Mouse (Mus musculus): ENCODE data around the gene Fxyd2. TPM values are rescaled to one million over a fixed set of nuclear protein-coding genes. Genes with fewer than 3 reads are reported as not detected.
A peak's percentile ranks its signal among the peaks of the same experiment; 100 is the strongest.

Fxyd2 gene
- polyA plus RNA-seq, 1 experiment from 2014 or later, result 8.0 TPM

DNA sequence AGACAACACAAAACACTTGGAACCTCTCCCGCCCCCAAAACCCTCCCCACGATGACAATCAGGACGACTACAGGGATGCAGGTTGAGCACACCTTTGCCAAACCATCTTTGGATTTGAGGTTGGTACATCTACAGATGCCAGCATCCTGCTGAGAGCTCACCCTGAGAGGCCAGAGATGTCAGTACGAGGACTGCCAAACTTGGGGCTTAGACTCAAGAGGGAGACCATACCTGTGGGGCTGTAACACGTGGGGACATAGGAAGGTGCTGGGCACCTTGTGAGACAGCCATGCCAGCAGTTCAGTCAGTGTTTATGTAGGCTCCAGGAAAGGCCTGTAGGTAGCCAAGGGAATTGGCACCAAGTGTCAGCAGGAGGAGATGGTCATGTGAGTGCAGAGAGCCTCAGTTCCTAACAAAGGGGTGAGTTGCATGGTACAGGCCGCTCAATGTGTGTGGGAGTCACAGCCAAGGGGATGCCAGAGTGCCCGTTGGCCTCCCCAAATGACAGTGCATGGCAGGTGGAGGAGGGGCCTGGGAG lies 23.4 kb downstream of the Fxyd2 start:
- H3K4me3 ChIP-seq (replicated peaks; ENCODE audit: low read depth, low read length), result no peak overlapping the region
- 76% methylated on average over 7 of the region's 7 CpGs for WGBS

DNA sequence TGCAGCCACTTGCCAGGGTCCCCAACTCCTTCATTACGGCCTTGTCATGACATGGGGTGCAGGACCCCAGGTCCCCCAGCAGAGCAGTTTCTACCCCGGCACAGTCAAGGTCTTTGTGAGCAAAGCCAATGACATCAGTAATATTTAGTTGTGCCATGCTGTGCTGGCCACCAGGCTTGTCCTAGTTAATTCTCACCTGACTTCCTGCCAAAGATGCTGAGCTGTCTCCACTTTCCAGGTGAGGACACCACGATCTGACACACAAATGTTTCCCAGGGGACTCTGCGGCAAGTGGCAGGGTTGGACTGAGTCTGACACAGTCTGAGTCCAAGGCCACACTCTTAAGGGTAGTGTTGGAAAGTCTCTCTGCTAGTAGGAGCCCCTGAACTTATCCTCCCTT lies 27.0 kb downstream of the Fxyd2 start, which contains the start of gene Dscaml1:
Dscaml1 (plus strand) TSS at position 173 of the 400 bp plus-strand sequence.
- H3K4me1 ChIP-seq (ENCODE audit: control insufficient read depth, insufficient read depth, low read length), result peaks cover 5% of the 10 kb centered on the region; the same call in 1 of the 2 replicates
- no peak within 1 kb of the TSS for H3K4me3 ChIP-seq (replicated peaks; ENCODE audit: low read depth, low read length)
- peaks cover 24% of the 10 kb centered on the region; the same call in 1 of the 2 replicates for H3K27me3 ChIP-seq (ENCODE audit: control insufficient read depth, insufficient read depth, low read length)
- H3K4me2 ChIP-seq (ENCODE audit: low read length), result no peak within 1 kb of the TSS
- WGBS, result 89% methylated on average over 4 of the region's 4 CpGs
- H3K9ac ChIP-seq (replicated peaks; ENCODE audit: low read length), result no peak within 1 kb of the TSS
- H3K27ac ChIP-seq (replicated peaks; ENCODE audit: low read depth, low read length), result no peak within 1 kb of the TSS
- DNase-seq (no peak), ATAC-seq (ENCODE audit: low FRiP score, low TSS enrichment) (no peak)
- H3K36me3 ChIP-seq (ENCODE audit: control insufficient read depth, insufficient read depth, low read length), result no peaks in the 10 kb centered on the region
- H3K9me3 ChIP-seq (ENCODE audit: control insufficient read depth, low read length), result no peaks in the 10 kb centered on the region

More for the DNA sequence above, 23.4 kb downstream of the Fxyd2 start:
- H3K4me1 ChIP-seq (ENCODE audit: control insufficient read depth, insufficient read depth, low read length), result no peaks in the 10 kb centered on the region
- no peak overlapping the region for H3K9ac ChIP-seq (replicated peaks; ENCODE audit: low read length)
- no peaks in the 10 kb centered on the region for H3K9me3 ChIP-seq (ENCODE audit: control insufficient read depth, low read length)
- DNase-seq (no peak), ATAC-seq (ENCODE audit: low FRiP score, low TSS enrichment) (no peak)
- no peak overlapping the region for H3K4me2 ChIP-seq (ENCODE audit: low read length)
- no peaks in the 10 kb centered on the region for H3K36me3 ChIP-seq (ENCODE audit: control insufficient read depth, insufficient read depth, low read length)
- H3K27me3 ChIP-seq (ENCODE audit: control insufficient read depth, insufficient read depth, low read length), result no peaks in the 10 kb centered on the region
- H3K27ac ChIP-seq (replicated peaks; ENCODE audit: low read depth, low read length), result no peak overlapping the region

DNA sequence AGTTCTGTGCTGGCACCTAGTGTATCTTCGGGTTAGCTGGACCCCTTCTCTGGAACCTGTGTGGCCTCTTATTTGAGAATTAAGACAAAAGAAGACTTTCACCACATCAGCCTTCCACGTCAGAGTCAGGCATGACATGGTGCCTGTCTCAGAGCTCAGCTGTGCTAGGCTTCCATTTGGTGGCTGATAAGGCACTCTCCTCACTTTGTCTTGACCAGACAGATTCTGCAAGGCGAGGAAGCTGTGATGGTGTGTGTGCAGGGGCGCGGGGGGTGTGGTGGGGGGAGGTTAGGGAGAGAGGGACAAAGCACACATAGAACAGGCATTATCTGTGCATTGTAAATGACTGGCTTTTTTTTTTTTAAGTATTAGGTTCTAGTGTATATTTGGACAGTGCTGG lies 29.9 kb downstream of the Fxyd2 start:
- ATAC-seq (ENCODE audit: low FRiP score, low TSS enrichment) (no peak), DNase-seq (no peak)
- Histone ChIP-seq H3K27me3 (ENCODE audit: control insufficient read depth, insufficient read depth, low read length) (peaks cover 29% of the 10 kb centered on the region; the same call in 1 of the 2 replicates), H3K9me3 (ENCODE audit: control insufficient read depth, low read length) (no peaks in the 10 kb centered on the region), H3K4me2 (ENCODE audit: low read length) (peak overlapping the region; percentile 79), H3K9ac (replicated peaks; ENCODE audit: low read length) (no peak overlapping the region), H3K4me1 (ENCODE audit: control insufficient read depth, insufficient read depth, low read length) (peaks cover 17% of the 10 kb centered on the region), H3K4me3 (replicated peaks; ENCODE audit: low read depth, low read length) (0 out of 2 replicates have a peak overlapping the region, but pooled peaks have one; percentile 61), H3K27ac (replicated peaks; ENCODE audit: low read depth, low read length) (no peak overlapping the region), H3K36me3 (ENCODE audit: control insufficient read depth, insufficient read depth, low read length) (no peaks in the 10 kb centered on the region)
- WGBS, result 26% methylated on average over 5 of the region's 5 CpGs

DNA sequence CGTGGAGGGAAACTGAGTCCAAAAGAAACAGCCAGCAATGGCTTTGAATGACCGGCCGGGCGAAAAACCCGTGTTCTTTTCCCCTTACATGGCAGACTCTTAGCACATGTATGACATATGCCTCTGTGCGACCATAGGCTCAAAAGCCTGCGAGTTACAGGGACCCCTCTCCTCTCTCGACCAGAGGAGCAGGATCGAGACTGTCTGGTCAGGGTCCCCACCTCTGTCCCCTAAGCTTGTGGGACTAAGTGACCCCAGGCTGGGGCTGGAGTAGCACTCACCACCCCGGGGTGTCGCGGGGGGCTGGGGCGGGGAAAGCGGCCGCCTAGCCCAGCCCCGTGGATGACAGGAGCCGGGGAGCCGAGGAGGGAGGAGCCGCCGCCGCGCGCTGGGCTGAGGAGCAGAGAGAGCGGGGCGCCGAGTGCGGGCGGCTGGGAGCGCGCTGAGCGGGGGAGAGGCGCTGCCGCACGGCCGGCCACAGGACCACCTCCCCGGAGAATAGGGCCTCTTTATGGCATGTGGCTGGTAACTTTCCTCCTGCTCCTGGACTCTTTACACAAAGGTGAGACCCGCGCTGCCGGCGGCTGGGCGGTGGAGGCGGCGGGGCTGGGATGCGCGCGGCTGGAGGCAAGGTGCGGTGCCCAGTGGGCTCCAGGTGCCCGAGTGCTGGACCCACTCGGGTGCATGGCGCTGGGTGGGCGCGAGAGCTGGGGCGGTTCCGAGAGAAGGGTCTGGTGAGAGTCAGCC lies 30.7 kb downstream of the Fxyd2 start:
- Histone ChIP-seq H3K9ac (replicated peaks; ENCODE audit: low read length) (peak overlapping the region; percentile 79), H3K4me2 (ENCODE audit: low read length) (peak overlapping the region; percentile 79), H3K9me3 (ENCODE audit: control insufficient read depth, low read length) (no peaks in the 10 kb centered on the region), H3K4me3 (replicated peaks; ENCODE audit: low read depth, low read length) (peak overlapping the region; percentile 61), H3K36me3 (ENCODE audit: control insufficient read depth, insufficient read depth, low read length) (no peaks in the 10 kb centered on the region), H3K27ac (replicated peaks; ENCODE audit: low read depth, low read length) (peak overlapping the region; percentile 84), H3K4me1 (ENCODE audit: control insufficient read depth, insufficient read depth, low read length) (peaks cover 24% of the 10 kb centered on the region), H3K27me3 (ENCODE audit: control insufficient read depth, insufficient read depth, low read length) (peaks cover 29% of the 10 kb centered on the region; the same call in 1 of the 2 replicates)
- 3% methylated on average over 46 of the region's 54 CpGs for WGBS
- ATAC-seq (ENCODE audit: low FRiP score, low TSS enrichment) (peak; percentile 56; the same call in 1 of the 2 replicates), DNase-seq (peak; percentile 75)

DNA sequence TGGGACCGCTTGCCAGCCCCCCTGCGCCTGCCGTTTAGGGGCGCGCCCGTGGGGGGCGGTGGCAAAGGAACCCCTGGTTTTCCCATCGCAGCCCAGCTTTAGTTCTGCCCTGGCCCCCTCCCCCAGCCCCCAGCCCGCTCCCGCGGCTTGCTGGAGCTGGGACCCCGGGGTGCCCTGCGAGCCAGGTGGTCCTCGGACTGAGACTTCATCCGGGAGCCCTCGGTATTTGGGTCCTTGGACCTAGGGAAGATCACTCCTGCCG lies 31.2 kb downstream of the Fxyd2 start:
- H3K4me1 ChIP-seq (ENCODE audit: control insufficient read depth, insufficient read depth, low read length), result peaks cover 27% of the 10 kb centered on the region
- peak overlapping the region; percentile 79 for H3K4me2 ChIP-seq (ENCODE audit: low read length)
- H3K36me3 ChIP-seq (ENCODE audit: control insufficient read depth, insufficient read depth, low read length), result no peaks in the 10 kb centered on the region
- no peaks in the 10 kb centered on the region for H3K9me3 ChIP-seq (ENCODE audit: control insufficient read depth, low read length)
- no peak for ATAC-seq (ENCODE audit: low FRiP score, low TSS enrichment)
- peak overlapping the region; percentile 79 for H3K9ac ChIP-seq (replicated peaks; ENCODE audit: low read length)
- H3K4me3 ChIP-seq (replicated peaks; ENCODE audit: low read depth, low read length), result peak overlapping the region; percentile 61
- 2% methylated on average over 16 of the region's 17 CpGs for WGBS
- no peak for DNase-seq
- peaks cover 29% of the 10 kb centered on the region; the same call in 1 of the 2 replicates for H3K27me3 ChIP-seq (ENCODE audit: control insufficient read depth, insufficient read depth, low read length)
- H3K27ac ChIP-seq (replicated peaks; ENCODE audit: low read depth, low read length), result peak overlapping the region; percentile 84

DNA sequence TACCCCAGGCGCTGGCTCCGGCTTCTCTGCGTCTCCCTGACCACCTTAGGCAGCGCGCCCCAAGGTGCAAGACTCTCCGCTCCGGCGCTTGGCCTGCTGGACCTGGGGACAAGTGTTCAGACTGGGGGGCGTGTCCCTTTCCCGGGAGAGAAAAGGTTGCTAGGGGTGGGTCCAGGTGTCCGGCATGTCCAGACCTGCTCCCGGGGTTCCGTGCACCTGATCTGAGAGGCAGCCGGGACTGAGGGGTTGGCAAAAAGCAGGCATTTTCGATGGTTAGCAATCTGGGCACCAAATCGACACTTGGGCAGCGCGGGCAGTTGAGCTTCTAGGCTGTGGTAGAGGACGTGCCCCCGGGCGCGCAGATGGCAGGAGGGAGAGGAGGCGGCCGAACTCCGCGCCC lies 31.7 kb downstream of the Fxyd2 start:
- peak overlapping the region; percentile 79 for H3K4me2 ChIP-seq (ENCODE audit: low read length)
- H3K4me3 ChIP-seq (replicated peaks; ENCODE audit: low read depth, low read length), result peak overlapping the region; percentile 61
- H3K36me3 ChIP-seq (ENCODE audit: control insufficient read depth, insufficient read depth, low read length), result no peaks in the 10 kb centered on the region
- ATAC-seq (ENCODE audit: low FRiP score, low TSS enrichment) (no peak), DNase-seq (peak; percentile 43)
- peak overlapping the region; percentile 79 for H3K9ac ChIP-seq (replicated peaks; ENCODE audit: low read length)
- peaks cover 33% of the 10 kb centered on the region for H3K4me1 ChIP-seq (ENCODE audit: control insufficient read depth, insufficient read depth, low read length)
- peak overlapping the region; percentile 84 for H3K27ac ChIP-seq (replicated peaks; ENCODE audit: low read depth, low read length)
- WGBS, result 3% methylated on average over 26 of the region's 26 CpGs
- H3K27me3 ChIP-seq (ENCODE audit: control insufficient read depth, insufficient read depth, low read length), result peaks cover 29% of the 10 kb centered on the region; the same call in 1 of the 2 replicates
- H3K9me3 ChIP-seq (ENCODE audit: control insufficient read depth, low read length), result no peaks in the 10 kb centered on the region

DNA sequence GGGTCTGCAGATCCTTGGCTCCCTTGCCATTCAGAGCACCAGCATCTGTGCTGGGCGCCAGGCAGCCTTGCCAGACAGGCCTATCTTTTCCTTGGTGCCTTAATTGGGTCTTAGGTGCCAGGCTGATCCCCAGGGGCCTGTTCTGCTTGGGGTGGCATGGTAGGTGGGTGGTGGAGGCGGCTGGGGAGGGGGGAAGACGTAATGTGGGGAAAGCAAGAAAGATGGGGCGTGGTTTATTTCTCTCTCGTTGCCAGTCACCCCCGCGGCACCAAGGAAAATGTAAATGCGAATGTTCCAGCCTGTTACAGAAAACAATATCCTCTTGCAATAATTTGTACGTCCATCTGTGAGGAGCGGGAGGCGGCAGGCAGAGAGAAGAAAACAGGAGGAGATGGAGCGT lies 33.2 kb downstream of the Fxyd2 start:
- H3K4me1 ChIP-seq (ENCODE audit: control insufficient read depth, insufficient read depth, low read length), result peaks cover 46% of the 10 kb centered on the region
- H3K9ac ChIP-seq (replicated peaks; ENCODE audit: low read length), result peak overlapping the region; percentile 79
- H3K4me3 ChIP-seq (replicated peaks; ENCODE audit: low read depth, low read length), result peak overlapping the region; percentile 61
- H3K27ac ChIP-seq (replicated peaks; ENCODE audit: low read depth, low read length), result peak overlapping the region; percentile 84
- no peaks in the 10 kb centered on the region for H3K9me3 ChIP-seq (ENCODE audit: control insufficient read depth, low read length)
- DNase-seq (peak; percentile 61), ATAC-seq (ENCODE audit: low FRiP score, low TSS enrichment) (no peak)
- peak overlapping the region; percentile 79 for H3K4me2 ChIP-seq (ENCODE audit: low read length)
- 48% methylated on average over 12 of the region's 12 CpGs for WGBS
- no peaks in the 10 kb centered on the region for H3K36me3 ChIP-seq (ENCODE audit: control insufficient read depth, insufficient read depth, low read length)
- peaks cover 29% of the 10 kb centered on the region; the same call in 1 of the 2 replicates for H3K27me3 ChIP-seq (ENCODE audit: control insufficient read depth, insufficient read depth, low read length)

DNA sequence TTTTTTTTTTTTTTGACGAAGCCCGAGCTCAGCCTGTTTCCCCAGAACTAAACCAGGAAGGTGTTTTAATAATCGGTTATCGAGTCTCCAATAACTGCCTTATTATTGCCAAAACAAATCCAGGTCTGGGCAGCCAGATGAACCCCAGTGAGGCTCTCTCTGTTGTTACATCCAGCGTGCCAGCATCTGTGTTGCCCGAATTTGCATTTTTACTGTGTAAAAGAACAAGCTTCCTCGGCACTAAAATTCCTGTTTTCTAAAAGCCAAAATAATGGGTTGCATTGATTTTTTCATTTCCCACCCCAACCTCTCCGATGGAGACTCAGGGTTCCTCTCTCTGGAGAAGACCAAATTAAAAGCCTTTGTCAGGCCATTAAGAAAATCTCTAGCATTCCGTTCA lies 33.6 kb downstream of the Fxyd2 start:
- no peak for DNase-seq
- Histone ChIP-seq H3K27ac (replicated peaks; ENCODE audit: low read depth, low read length) (peak overlapping the region; percentile 84), H3K9ac (replicated peaks; ENCODE audit: low read length) (peak overlapping the region; percentile 17; the same call in 1 of the 2 replicates), H3K9me3 (ENCODE audit: control insufficient read depth, low read length) (no peaks in the 10 kb centered on the region), H3K4me1 (ENCODE audit: control insufficient read depth, insufficient read depth, low read length) (peaks cover 49% of the 10 kb centered on the region), H3K27me3 (ENCODE audit: control insufficient read depth, insufficient read depth, low read length) (peaks cover 29% of the 10 kb centered on the region; the same call in 1 of the 2 replicates), H3K4me3 (replicated peaks; ENCODE audit: low read depth, low read length) (peak overlapping the region; percentile 61), H3K4me2 (ENCODE audit: low read length) (peak overlapping the region; percentile 79), H3K36me3 (ENCODE audit: control insufficient read depth, insufficient read depth, low read length) (no peaks in the 10 kb centered on the region)
- WGBS, result 53% methylated on average over 9 of the region's 9 CpGs
- ATAC-seq (ENCODE audit: low FRiP score, low TSS enrichment), result no peak
